Mouse (Mus musculus) CD8-positive naive resting alpha-beta T cell, adult 2 months (primary cell): ENCODE measurements around the gene Nfkb1.

Source experiments
- DNase-seq, 2 experiments: peaks; one replicate each; pipeline ENCODE4 v3.0.0; 2022; ENCODE audit warnings: low read depth in 2 of 2, low spot score in 2 of 2

The Nfkb1 gene

GRCm38 (mm10) chr3:135591376-135591775 is 100.0 kb downstream of the Nfkb1 start:
- DNase-seq: no peak

- DNase-seq: no peak
Measured at GRCm38 (mm10) chr3:135590471-135590870, 100.9 kb downstream of the Nfkb1 start.

GRCm38 (mm10) chr3:135586471-135586880 is 104.9 kb downstream of the Nfkb1 start:
- DNase-seq: no peak

- DNase-seq: no peak
Measured at GRCm38 (mm10) chr3:135586060-135586459, 105.3 kb downstream of the Nfkb1 start.

DNA sequence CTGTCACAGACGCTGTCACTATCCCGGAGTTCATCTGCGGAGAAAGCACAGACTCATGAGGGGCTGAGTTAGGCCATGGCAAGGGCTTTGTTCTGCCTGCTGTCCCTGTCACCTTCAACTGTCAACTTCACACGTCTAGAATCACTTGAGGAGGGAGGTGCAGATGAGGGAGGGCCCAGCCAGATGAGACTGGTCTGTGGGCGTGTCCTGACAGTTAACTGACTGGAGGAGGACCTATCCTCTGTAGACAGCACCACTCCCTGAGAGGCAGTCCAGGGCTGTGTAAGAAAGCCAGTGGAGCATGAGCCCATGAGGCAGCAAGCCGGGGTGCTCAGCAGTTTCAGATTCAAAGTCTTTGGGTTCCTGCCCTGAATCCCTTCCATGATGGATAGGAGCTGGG is 105.9 kb downstream of the Nfkb1 start:
- no peak for DNase-seq

GRCm38 (mm10) chr3:135582246-135582645 is 109.1 kb downstream of the Nfkb1 start:
- no peak for DNase-seq

- DNase-seq: peak in 1 of 2 experiments; percentile 18
Measured at GRCm38 (mm10) chr3:135581606-135582117, 109.7 kb downstream of the Nfkb1 start.

DNA sequence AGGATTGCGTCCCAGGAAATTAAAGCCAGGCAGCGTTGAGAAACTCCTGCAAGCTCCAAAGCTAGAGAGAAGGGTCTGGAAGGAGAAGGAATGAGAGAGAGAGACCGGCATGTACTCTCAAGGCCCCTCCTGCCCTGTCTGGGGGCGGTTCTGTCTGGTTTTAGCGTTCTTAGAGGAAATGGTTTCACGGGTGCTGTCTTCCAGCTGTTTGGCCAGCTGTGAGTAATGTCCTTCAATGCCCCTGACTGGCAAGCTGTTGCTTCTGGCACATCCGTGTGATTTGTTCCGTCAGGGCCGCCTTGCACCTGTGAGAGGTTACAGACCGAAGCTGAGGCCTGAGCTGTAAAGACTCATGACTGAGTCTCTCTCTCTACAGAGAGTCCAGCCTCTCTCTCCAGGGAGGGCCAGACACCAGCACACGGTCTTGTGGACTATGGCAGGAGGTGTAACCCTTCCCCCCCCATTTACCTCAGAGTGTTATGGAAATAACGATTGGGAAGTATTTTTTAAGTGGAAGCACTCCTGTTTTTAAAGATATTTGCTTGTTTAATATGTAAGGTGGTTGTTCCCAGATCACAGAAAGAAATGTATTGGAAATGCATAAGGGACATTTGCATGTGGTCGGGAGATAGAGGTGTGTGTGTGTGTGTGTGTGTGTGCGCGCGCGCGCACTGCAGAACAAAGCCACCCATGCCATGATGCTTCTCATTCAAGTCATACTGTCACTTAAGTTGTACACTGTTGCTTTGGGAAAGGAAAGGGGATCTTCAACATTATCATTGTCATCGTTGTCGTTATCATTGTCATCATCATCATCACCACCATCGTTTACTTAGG is 110.7 kb downstream of the Nfkb1 start:
- no peak for DNase-seq

- no peak for DNase-seq
Measured at GRCm38 (mm10) chr3:135579179-135579578, 112.2 kb downstream of the Nfkb1 start.

DNA sequence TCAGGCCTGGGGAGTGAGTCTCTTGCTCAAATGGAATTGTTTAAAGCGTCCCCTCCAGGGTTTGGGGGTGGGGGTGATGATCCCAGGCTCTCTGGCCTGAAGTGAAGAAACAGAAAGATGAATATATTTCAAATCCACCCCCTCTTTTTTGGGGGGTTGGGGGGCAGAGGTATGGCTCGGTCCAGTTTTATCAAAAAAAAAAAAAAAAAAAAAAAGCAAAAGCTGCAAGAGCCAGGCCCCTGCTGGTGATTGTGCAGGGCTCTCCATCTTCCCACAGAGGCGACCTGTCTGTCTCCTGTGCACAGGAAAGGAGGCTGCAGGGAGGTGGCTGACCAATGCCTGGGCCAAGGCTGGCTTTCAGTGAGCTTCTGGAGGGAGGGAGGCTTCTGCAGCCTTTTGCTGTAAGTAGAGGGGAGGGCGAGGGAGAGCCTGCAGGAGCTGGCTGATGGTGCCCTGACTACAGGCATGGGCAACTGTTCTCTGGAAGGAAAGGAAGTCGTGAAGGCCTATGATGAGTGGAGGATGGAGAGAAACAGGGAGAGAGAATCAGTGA is 112.7 kb downstream of the Nfkb1 start:
- no peak for DNase-seq

- no peak for DNase-seq
Measured at GRCm38 (mm10) chr3:135575126-135575525, 116.2 kb downstream of the Nfkb1 start.

- no peak for DNase-seq
Measured at GRCm38 (mm10) chr3:135573051-135573450, 118.3 kb downstream of the Nfkb1 start.

DNA sequence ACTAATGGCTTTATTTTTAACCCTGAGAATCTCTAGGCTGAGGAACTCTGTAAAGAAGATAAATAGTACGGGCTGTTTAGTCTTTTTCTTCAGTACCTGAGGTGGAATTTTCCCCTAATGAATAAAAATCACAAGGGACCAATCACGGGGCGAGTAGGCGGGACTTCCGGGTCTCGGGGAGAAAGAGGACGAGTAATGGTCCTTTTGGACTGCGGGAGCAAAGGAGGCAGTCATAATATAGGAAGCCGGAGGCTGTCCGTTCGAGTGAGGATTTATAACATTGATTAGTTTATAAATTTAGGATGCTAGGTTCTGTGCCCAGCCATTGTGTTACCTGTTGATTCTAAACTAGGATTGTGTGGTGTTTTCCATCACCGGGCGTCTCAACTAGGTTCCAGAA is 119.8 kb downstream of the Nfkb1 start:
- no peak for DNase-seq

GRCm38 (mm10) chr3:135568633-135569032 is 122.7 kb downstream of the Nfkb1 start:
- no peak for DNase-seq

- DNase-seq: no peak
Measured at GRCm38 (mm10) chr3:135567888-135568287, 123.5 kb downstream of the Nfkb1 start.

DNA sequence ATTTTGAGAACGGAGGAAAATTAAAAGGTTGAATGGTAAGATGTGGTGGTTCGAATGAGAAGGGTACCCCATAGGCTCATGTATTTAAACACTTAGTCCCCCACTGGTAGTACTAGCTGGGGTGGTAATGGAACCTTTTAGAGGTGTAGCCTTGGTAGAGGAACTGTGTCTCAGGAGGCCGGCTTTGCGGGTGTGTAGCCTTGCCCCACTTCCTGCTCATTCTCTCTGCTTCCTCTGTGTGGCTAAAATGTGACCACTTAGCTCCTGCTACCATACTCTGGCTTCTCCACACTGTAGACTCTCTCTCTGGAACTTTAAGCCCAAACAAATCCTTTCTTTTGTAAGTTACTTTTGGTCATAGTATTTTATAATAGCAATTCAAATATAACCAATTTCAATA is 126.0 kb downstream of the Nfkb1 start:
- DNase-seq: no peak

GRCm38 (mm10) chr3:135564706-135565105 is 126.6 kb downstream of the Nfkb1 start:
- DNase-seq: no peak

DNA sequence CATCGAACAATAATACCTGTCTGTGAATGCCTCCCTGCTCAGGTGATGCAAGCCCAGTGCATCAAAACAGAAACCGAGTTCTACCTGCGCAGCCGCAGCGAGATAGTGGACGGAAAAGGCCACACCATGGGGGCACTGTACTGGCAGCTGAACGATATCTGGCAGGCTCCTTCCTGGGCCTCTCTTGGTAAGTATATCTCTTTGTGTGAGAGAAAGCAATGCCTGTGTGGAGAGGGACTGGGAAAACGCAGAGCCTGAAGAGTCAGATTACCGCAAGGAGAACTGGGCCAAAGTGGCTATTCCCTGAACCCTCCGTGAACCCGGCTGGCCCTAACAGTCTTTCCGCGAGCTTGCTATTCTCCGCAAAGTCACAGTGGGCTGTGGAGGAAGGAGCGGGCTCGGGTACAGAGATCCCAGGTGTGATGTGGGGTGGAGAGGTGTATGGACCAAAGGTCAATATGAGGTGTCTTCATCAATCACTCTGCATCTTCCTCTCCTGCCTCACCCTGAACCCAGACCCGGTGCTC is 128.1 kb downstream of the Nfkb1 start:
- no peak for DNase-seq

- no peak for DNase-seq
Measured at GRCm38 (mm10) chr3:135562036-135562435, 129.3 kb downstream of the Nfkb1 start.

- DNase-seq: no peak
Measured at GRCm38 (mm10) chr3:135556851-135557662, 134.3 kb downstream of the Nfkb1 start.

- no peak for DNase-seq
Measured at GRCm38 (mm10) chr3:135556052-135556587, 135.2 kb downstream of the Nfkb1 start.
